In the genomic region with DNA sequence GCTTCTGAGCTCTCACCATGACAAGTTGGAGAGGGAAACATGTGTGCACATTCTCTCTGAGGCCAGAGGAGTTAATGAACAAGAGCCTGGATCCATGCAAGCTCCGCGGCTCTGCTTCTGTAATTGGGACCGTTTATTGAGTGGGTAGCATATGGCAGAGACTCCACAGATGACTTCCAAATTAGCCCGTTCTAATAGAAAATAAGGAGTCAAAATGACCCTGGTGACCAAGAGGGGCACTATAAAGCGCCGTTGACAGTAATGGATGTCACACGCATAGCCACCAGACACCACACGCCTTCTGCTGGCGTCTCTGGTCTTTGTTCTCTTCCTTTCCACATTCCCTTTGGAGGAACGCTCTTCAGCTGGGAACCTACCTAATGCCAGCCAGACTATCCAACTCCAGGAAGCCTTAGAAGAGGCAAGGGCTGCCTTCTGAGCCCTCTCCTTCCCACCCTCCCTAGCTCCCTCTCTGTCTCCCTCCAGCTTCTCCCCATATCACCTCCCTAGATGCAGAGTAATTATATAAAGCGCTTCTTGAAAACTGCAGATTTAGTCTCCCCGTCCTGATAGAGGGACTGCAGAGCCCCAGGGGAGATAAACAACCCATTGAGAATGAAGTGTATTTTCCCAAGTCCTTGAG, we compare ENCODE assay signal across 14 mouse cellular contexts.
A peak's percentile ranks its signal among the peaks of the same experiment; 100 is the strongest.
DNase-seq lines count a peak whose midpoint lies in the region; ATAC-seq and TF ChIP-seq lines count a peak whose summit lies in the region.
"Had no signal": no experiment of that assay in that cellular context is flagged by ENCODE, and none has a peak within 500 bp of the region (broad histone marks: within the 10 kb centered on the region; RNA-seq: fewer than 3 reads in every experiment).

No protein-coding gene starts in this region.

- H3K4me2 ChIP-seq in heart, embryonic 14.5 days (ENCODE audit: low read length) = peak overlapping the region; percentile 41
- no peak overlapping the region for H3K4me2 ChIP-seq in forebrain, embryonic 16.5 days (ENCODE audit: low read length)
- H3K4me2 ChIP-seq: embryonic facial prominence, embryonic 15.5 days had no signal

- no peak for TF ChIP-seq POLR2A in brain, embryonic 14.5 days (IDR thresholded peaks at IDR 0.05; ENCODE audit: borderline replicate concordance, extremely low read depth, insufficient read depth, insufficient read length, poor library complexity, severe bottlenecking)

- no peak for ATAC-seq in heart, embryonic 14.5 days (ENCODE audit: insufficient number of reproducible peaks, insufficient read depth, low FRiP score, low read depth)
- ATAC-seq in forebrain, embryonic 16.5 days = peak; percentile 51
- ATAC-seq: CD4-positive, CD25-positive, alpha-beta regulatory T cell, adult 4 months had no signal

- DNase-seq in heart, adult 11 months = no peak
- peak; percentile 70 for DNase-seq in brain, embryonic 14.5 days (ENCODE audit: low read depth)
- DNase-seq in hindlimb bud, embryonic 11.5 days (ENCODE audit: extremely low spot score, low read depth, low spot score) = peak; percentile 0
- no peak for DNase-seq in thymus, postnatal 0 days (ENCODE audit: low spot score)
- DNase-seq in adipocyte (ENCODE audit: low spot score) = no peak
- DNase-seq in ovary, postnatal 14 days (ENCODE audit: low spot score) = no peak
- DNase-seq: gastrocnemius, adult 2 months; right cerebral cortex, adult 18-20 months had no signal

- no peaks in the 10 kb centered on the region for H3K36me3 ChIP-seq in heart, embryonic 14.5 days (ENCODE audit: control insufficient read depth, insufficient read depth, low read length)
- H3K36me3 ChIP-seq in forebrain, embryonic 16.5 days (ENCODE audit: control insufficient read depth, insufficient read depth) = no peaks in the 10 kb centered on the region
- H3K36me3 ChIP-seq: embryonic facial prominence, embryonic 15.5 days; heart, embryonic 10.5 days had no signal

- no peaks in the 10 kb centered on the region for H3K9me3 ChIP-seq in heart, embryonic 14.5 days (ENCODE audit: control insufficient read depth, low read length)
- H3K9me3 ChIP-seq in forebrain, embryonic 16.5 days (ENCODE audit: control insufficient read depth, low read length) = no peaks in the 10 kb centered on the region
- H3K9me3 ChIP-seq: embryonic facial prominence, embryonic 15.5 days; heart, embryonic 10.5 days had no signal

- H3K27me3 ChIP-seq in heart, embryonic 14.5 days (ENCODE audit: control insufficient read depth, insufficient read depth, low read length) = no peaks in the 10 kb centered on the region
- no peaks in the 10 kb centered on the region for H3K27me3 ChIP-seq in forebrain, embryonic 16.5 days (replicated peaks; ENCODE audit: control insufficient read depth, insufficient read depth, low read length)
- H3K27me3 ChIP-seq: embryonic facial prominence, embryonic 15.5 days had no signal

- no peak overlapping the region for H3K4me3 ChIP-seq in heart, embryonic 14.5 days (ENCODE audit: control insufficient read depth in 1 of 2, insufficient read depth in 1 of 2, low read depth in 1 of 2, low read length in 2 of 2)
- H3K4me3 ChIP-seq in forebrain, embryonic 16.5 days (replicated peaks; ENCODE audit: low read length) = no peak overlapping the region
- H3K4me3 ChIP-seq: embryonic facial prominence, embryonic 15.5 days; gastrocnemius, adult 2 months; heart, embryonic 10.5 days had no signal

- H3K9ac ChIP-seq in heart, embryonic 14.5 days (ENCODE audit: low read length) = no peak overlapping the region
- H3K9ac ChIP-seq in forebrain, embryonic 16.5 days (replicated peaks; ENCODE audit: low read depth, low read length) = no peak overlapping the region
- H3K9ac ChIP-seq: embryonic facial prominence, embryonic 15.5 days; liver, embryonic 14.5 days had no signal

- whole genome bisulfite sequencing in heart, embryonic 14.5 days = 58% methylated on average over 12 of the region's 12 CpGs
- 49% methylated on average over 12 of the region's 12 CpGs for WGBS in forebrain, embryonic 16.5 days

- no peak for TF ChIP-seq CTCF in brain, embryonic 14.5 days (IDR thresholded peaks at IDR 0.05; ENCODE audit: borderline replicate concordance, extremely low read depth, insufficient read depth, insufficient read length)

- H3K4me1 ChIP-seq in heart, embryonic 14.5 days (ENCODE audit: control insufficient read depth in 2 of 2, insufficient read depth in 2 of 2, low read length in 2 of 2) = peaks cover 12 to 19% of the 10 kb centered on the region in 2 experiments
- peaks cover 11% of the 10 kb centered on the region for H3K4me1 ChIP-seq in forebrain, embryonic 16.5 days (replicated peaks; ENCODE audit: control insufficient read depth, insufficient read depth, low read length)
- H3K4me1 ChIP-seq: embryonic facial prominence, embryonic 15.5 days had no signal

- peak overlapping the region; percentile 51 to 62 for H3K27ac ChIP-seq in heart, embryonic 14.5 days (replicated peaks in 1 of 2; ENCODE audit: control insufficient read depth in 1 of 2, insufficient read depth in 1 of 2, low read depth in 2 of 2, low read length in 2 of 2)
- H3K27ac ChIP-seq in forebrain, embryonic 16.5 days (ENCODE audit: low read length) = peak overlapping the region; percentile 19; the same call in 1 of the 2 replicates
- H3K27ac ChIP-seq: embryonic facial prominence, embryonic 15.5 days; gastrocnemius, adult 2 months; heart, embryonic 10.5 days; liver, embryonic 14.5 days had no signal

Comparison
In these comparisons a context has a peak if more than half of its experiments do, and no peak if none do; other contexts are left out.
1. DNase-seq: peak in brain, embryonic 14.5 days (single experiment) and hindlimb bud, embryonic 11.5 days (single experiment); none in heart, adult 11 months (single experiment), thymus, postnatal 0 days (single experiment), adipocyte (single experiment) and ovary, postnatal 14 days (single experiment).